18 mouse cellular contexts compared by ENCODE assay signal in genomic region chr15:81386327-81386726, GRCm38 (mm10). TPM values are rescaled to one million over a fixed set of nuclear protein-coding genes. Genes with fewer than 3 reads are reported as not detected.
DNase-seq lines count a peak whose midpoint lies in the region; ATAC-seq and TF ChIP-seq lines count a peak whose summit lies in the region.
"Had no signal": no experiment of that assay in that cellular context is flagged by ENCODE, and none has a peak within 500 bp of the region (broad histone marks: within the 10 kb centered on the region; RNA-seq: fewer than 3 reads in every experiment).

No protein-coding gene starts in this region.

- no peak for ATAC-seq in liver, postnatal 0 days
- no peak for ATAC-seq in liver, embryonic 11.5 days (replicated peaks; ENCODE audit: low FRiP score)
- 0 out of 2 replicates have a peak, but pooled peaks have one; percentile 49 for ATAC-seq in erythroid progenitor cell, adult 5-6 weeks (replicated peaks; ENCODE audit: low FRiP score, poor library complexity, severe bottlenecking)
- no peak for ATAC-seq in megakaryocyte-erythroid progenitor cell, adult 5-6 weeks (replicated peaks; ENCODE audit: low FRiP score, low TSS enrichment, poor library complexity, severe bottlenecking)

- WGBS in liver, postnatal 0 days (ENCODE audit: insufficient replicate concordance), result 82% methylated on average over 5 of the region's 5 CpGs
- 85% methylated on average over 5 of the region's 5 CpGs for WGBS in liver, embryonic 11.5 days

- peaks cover 62% of the 10 kb centered on the region for H3K36me3 ChIP-seq in liver, postnatal 0 days (replicated peaks; ENCODE audit: insufficient read depth, low read length)
- H3K36me3 ChIP-seq in liver, embryonic 11.5 days (ENCODE audit: control insufficient read depth, insufficient read depth, low read length), result peaks cover 41% of the 10 kb centered on the region
- peaks cover 5 to 60% of the 10 kb centered on the region in 2 experiments for H3K36me3 ChIP-seq in MEL (ENCODE audit: control insufficient read depth in 1 of 2, insufficient read depth in 2 of 2, low read length in 2 of 2)

- peak; percentile 36 for TF ChIP-seq CTCF in gastrocnemius, adult 2 months (IDR thresholded peaks at IDR 0.05)
- TF ChIP-seq CTCF in liver, postnatal 0 days (IDR thresholded peaks at IDR 0.05; ENCODE audit: low read depth), result peak; percentile 52
- TF ChIP-seq CTCF in MEL (IDR thresholded peaks at IDR 0.05 in 2 of 3, conservative IDR thresholded peaks at IDR 0.05 in 1 of 3; ENCODE audit: control insufficient read depth in 1 of 3, insufficient read depth in 1 of 3, low read depth in 2 of 3, low read length in 3 of 3, poor library complexity in 1 of 3, severe bottlenecking in 1 of 3), result peak; percentile 16 to 49 (median 40); a peak in 5 of 6 replicates

- no peak overlapping the region for H3K9ac ChIP-seq in liver, postnatal 0 days (replicated peaks)
- H3K9ac ChIP-seq in liver, embryonic 11.5 days (ENCODE audit: low read depth, low read length), result no peak overlapping the region
- H3K9ac ChIP-seq in MEL (ENCODE audit: control insufficient read depth, low read depth, low read length, poor library complexity, severe bottlenecking), result no peak overlapping the region
- H3K9ac ChIP-seq: hindbrain, embryonic 15.5 days; kidney, embryonic 15.5 days had no signal

- no peak for TF ChIP-seq POLR2A in MEL (IDR thresholded peaks at IDR 0.05; ENCODE audit: control insufficient read depth in 1 of 2, insufficient read depth in 1 of 2, low read depth in 1 of 2, low read length in 2 of 2, poor library complexity in 1 of 2)

- H3K4me3 ChIP-seq in gastrocnemius, adult 2 months, result no peak overlapping the region
- H3K4me3 ChIP-seq in liver, postnatal 0 days (ENCODE audit: low read depth, low read length), result no peak overlapping the region
- H3K4me3 ChIP-seq in liver, embryonic 11.5 days (ENCODE audit: low read depth, low read length), result no peak overlapping the region
- no peak overlapping the region for H3K4me3 ChIP-seq in MEL (ENCODE audit: control insufficient read depth in 1 of 2, insufficient read depth in 1 of 2, low read depth in 2 of 2, low read length in 2 of 2)
- H3K4me3 ChIP-seq: erythroblast, embryonic 14.5 days; hindbrain, embryonic 15.5 days; kidney, embryonic 15.5 days; myocyte had no signal

- no peak for TF ChIP-seq EP300 in liver, postnatal 0 days (IDR thresholded peaks at IDR 0.05; ENCODE audit: low read depth)
- TF ChIP-seq EP300 in MEL (IDR thresholded peaks at IDR 0.05; ENCODE audit: low read depth in 1 of 2, low read length in 2 of 2), result no peak

- H3K4me1 ChIP-seq in liver, postnatal 0 days (ENCODE audit: insufficient read depth), result no peaks in the 10 kb centered on the region
- H3K4me1 ChIP-seq in liver, embryonic 11.5 days (replicated peaks; ENCODE audit: control insufficient read depth, insufficient read depth, low read length), result no peaks in the 10 kb centered on the region
- H3K4me1 ChIP-seq in MEL (ENCODE audit: control insufficient read depth in 1 of 2, insufficient read depth in 2 of 2, low read length in 2 of 2), result no peaks in the 10 kb centered on the region; a peak in 1 of 4 replicates
- H3K4me1 ChIP-seq: hindbrain, embryonic 15.5 days; kidney, embryonic 15.5 days had no signal

- no peaks in the 10 kb centered on the region for H3K27me3 ChIP-seq in liver, postnatal 0 days (ENCODE audit: insufficient read depth, low read length)
- H3K27me3 ChIP-seq in liver, embryonic 11.5 days (replicated peaks; ENCODE audit: control insufficient read depth, insufficient read depth, low read length), result no peaks in the 10 kb centered on the region
- no peaks in the 10 kb centered on the region for H3K27me3 ChIP-seq in MEL (ENCODE audit: control insufficient read depth in 1 of 2, insufficient read depth in 2 of 2, low read length in 2 of 2)
- H3K27me3 ChIP-seq: hindbrain, embryonic 15.5 days; kidney, embryonic 15.5 days had no signal

- no peak; the same call in 1 of the 2 replicates for TF ChIP-seq RAD21 in MEL (IDR thresholded peaks at IDR 0.05; ENCODE audit: low read depth, low read length)

- DNase-seq in gastrocnemius, adult 2 months, result no peak
- no peak for DNase-seq in gastrocnemius, postnatal 25 days
- DNase-seq in liver, postnatal 0 days, result no peak
- DNase-seq in liver, embryonic 11.5 days (ENCODE audit: low spot score), result no peak
- DNase-seq in MEL (ENCODE audit: low read depth, low spot score), result peak; percentile 40
- no peak for DNase-seq in gastrocnemius, adult 18-20 months (ENCODE audit: low spot score)
- DNase-seq: adrenal gland, postnatal 10 days; cerebellum, adult 11-12 months; heart, adult 11 months; layer of hippocampus, adult 9-11 months had no signal

- H3K79me2 ChIP-seq in MEL (ENCODE audit: control insufficient read depth, insufficient read depth, low read length, poor library complexity), result peaks cover 5% of the 10 kb centered on the region; the same call in 1 of the 2 replicates

- H3K9me3 ChIP-seq in liver, postnatal 0 days (ENCODE audit: low read length), result no peaks in the 10 kb centered on the region
- H3K9me3 ChIP-seq in liver, embryonic 11.5 days (ENCODE audit: control insufficient read depth, low read length), result no peaks in the 10 kb centered on the region
- H3K9me3 ChIP-seq in MEL (replicated peaks; ENCODE audit: insufficient read depth, low read length), result no peaks in the 10 kb centered on the region
- H3K9me3 ChIP-seq: hindbrain, embryonic 15.5 days; kidney, embryonic 15.5 days had no signal

- no peak overlapping the region for H3K27ac ChIP-seq in gastrocnemius, adult 2 months
- H3K27ac ChIP-seq in liver, postnatal 0 days (ENCODE audit: low read depth), result no peak overlapping the region
- H3K27ac ChIP-seq in liver, embryonic 11.5 days (ENCODE audit: low read depth, low read length), result no peak overlapping the region
- H3K27ac ChIP-seq in MEL (ENCODE audit: control insufficient read depth, low read depth, low read length), result no peak overlapping the region
- H3K27ac ChIP-seq: hindbrain, embryonic 15.5 days; kidney, embryonic 15.5 days had no signal

- intact Hi-C loops in gastrocnemius, adult 2 months (cut with DNase I), result no loop called here

- no peak overlapping the region for H3K4me2 ChIP-seq in liver, postnatal 0 days (ENCODE audit: low read depth, low read length)
- H3K4me2 ChIP-seq in liver, embryonic 11.5 days, result no peak overlapping the region
- H3K4me2 ChIP-seq: hindbrain, embryonic 15.5 days; kidney, embryonic 15.5 days had no signal

RNA-seq across cellular contexts. Expression of gene St13, which starts 13.6 kb away (rescaled TPM):
- total RNA-seq in gastrocnemius, adult 2 months (2021), result 100 to 1,000 TPM in 1 of 2 experiments, 10 to 100 TPM in 1; 86.8 to 114 TPM
- 10 to 100 TPM; 84.6 to 87.8 TPM for total RNA-seq in gastrocnemius, postnatal 25 days (2021)
- polyA plus RNA-seq in liver, postnatal 0 days (2015; fragmentation: Nextera tagmentation; extraction: Ambion mirVana), result 59.8 and 62.6 TPM in 2 replicates
- polyA plus RNA-seq in liver, embryonic 11.5 days (2014; fragmentation: Nextera tagmentation; extraction: Ambion mirVana), result 159 and 166 TPM in 2 replicates
- 187 and 191 TPM in 2 replicates for total RNA-seq in MEL (2012; rRNA removed)
- polyA plus RNA-seq in MEL (2012; ENCODE audit: insufficient read depth in 1 of 2, insufficient read length in 2 of 2, low read depth in 1 of 2, low replicate concordance in 2 of 2, missing spikeins in 1 of 2), result 100 to 1,000 TPM in 1 of 2 experiments, not detected in 1; 423 TPM
- total RNA-seq in erythroid progenitor cell, adult 5-6 weeks (2015; ENCODE audit: low replicate concordance), result 22.7 and 30.6 TPM in 2 replicates
- 34.4 and 46.5 TPM in 2 replicates for total RNA-seq in erythroid progenitor cell, adult 5-6 weeks (2017; ENCODE audit: low replicate concordance)
- total RNA-seq in gastrocnemius, adult 18-20 months (2021), result 100 to 1,000 TPM in 1 of 2 experiments, 10 to 100 TPM in 1; 98.2 to 126 TPM
- 175 and 195 TPM in 2 replicates for total RNA-seq in megakaryocyte-erythroid progenitor cell, adult 5-6 weeks (2014; fragmentation: Nextera tagmentation)
- 481 and 514 TPM in 2 replicates for total RNA-seq in megakaryocyte-erythroid progenitor cell, adult 5-6 weeks (2017)

RNA-seq across cellular contexts. Expression of gene Xpnpep3, which starts 13.6 kb away (rescaled TPM):
- total RNA-seq in gastrocnemius, adult 2 months (2021), result 1 to 10 TPM; 4.8 to 7.4 TPM
- total RNA-seq in gastrocnemius, postnatal 25 days (2021), result 1 to 10 TPM; 6.5 to 6.7 TPM
- polyA plus RNA-seq in liver, postnatal 0 days (2015; fragmentation: Nextera tagmentation; extraction: Ambion mirVana), result 3.9 and 4.3 TPM in 2 replicates
- polyA plus RNA-seq in liver, embryonic 11.5 days (2014; fragmentation: Nextera tagmentation; extraction: Ambion mirVana), result 12.4 and 13.1 TPM in 2 replicates
- total RNA-seq in MEL (2012; rRNA removed), result 10.0 and 10.2 TPM in 2 replicates
- polyA plus RNA-seq in MEL (2012; ENCODE audit: insufficient read depth in 1 of 2, insufficient read length in 2 of 2, low read depth in 1 of 2, low replicate concordance in 2 of 2, missing spikeins in 1 of 2), result 10 to 100 TPM; 13.1 to 88.4 TPM
- 12.6 and 16.9 TPM in 2 replicates for total RNA-seq in erythroid progenitor cell, adult 5-6 weeks (2015; ENCODE audit: low replicate concordance)
- total RNA-seq in erythroid progenitor cell, adult 5-6 weeks (2017; ENCODE audit: low replicate concordance), result 8.6 and 20.8 TPM in 2 replicates
- total RNA-seq in gastrocnemius, adult 18-20 months (2021), result 1 to 10 TPM; 6.5 to 6.6 TPM
- 14.0 and 17.8 TPM in 2 replicates for total RNA-seq in megakaryocyte-erythroid progenitor cell, adult 5-6 weeks (2014; fragmentation: Nextera tagmentation)
- 24.9 and 26.2 TPM in 2 replicates for total RNA-seq in megakaryocyte-erythroid progenitor cell, adult 5-6 weeks (2017)

RNA-seq across cellular contexts. Expression of gene Dnajb7, which starts 21.8 kb away (rescaled TPM):
- total RNA-seq in gastrocnemius, adult 2 months (2021), result not detected
- total RNA-seq in gastrocnemius, postnatal 25 days (2021), result not detected
- 0.18 and 0.40 TPM in 2 replicates for polyA plus RNA-seq in liver, postnatal 0 days (2015; fragmentation: Nextera tagmentation; extraction: Ambion mirVana)
- 1.7 and 2.0 TPM in 2 replicates for polyA plus RNA-seq in liver, embryonic 11.5 days (2014; fragmentation: Nextera tagmentation; extraction: Ambion mirVana)
- not detected in 2 replicates for total RNA-seq in MEL (2012; rRNA removed)
- polyA plus RNA-seq in MEL (2012; ENCODE audit: insufficient read depth in 1 of 2, insufficient read length in 2 of 2, low read depth in 1 of 2, low replicate concordance in 2 of 2, missing spikeins in 1 of 2), result under 1 TPM in 1 of 2 experiments, not detected in 1; 0.17 TPM
- not detected in 2 replicates for total RNA-seq in erythroid progenitor cell, adult 5-6 weeks (2015; ENCODE audit: low replicate concordance)
- total RNA-seq in erythroid progenitor cell, adult 5-6 weeks (2017; ENCODE audit: low replicate concordance), result not detected in 2 replicates
- not detected for total RNA-seq in gastrocnemius, adult 18-20 months (2021)
- not detected in 2 replicates for total RNA-seq in megakaryocyte-erythroid progenitor cell, adult 5-6 weeks (2014; fragmentation: Nextera tagmentation)
- 0.34 TPM in 1 of 2 replicates, not detected in the other for total RNA-seq in megakaryocyte-erythroid progenitor cell, adult 5-6 weeks (2017)
- total RNA-seq: adrenal gland, postnatal 10 days; left cerebral cortex, postnatal 25 days; megakaryocyte progenitor cell, adult 5-6 weeks had no signal

RNA-seq across cellular contexts. Expression of gene Slc25a17, which starts 25.7 kb away (rescaled TPM):
- 10 to 100 TPM in 1 of 2 experiments, 1 to 10 TPM in 1; 8.7 to 10.8 TPM for total RNA-seq in gastrocnemius, adult 2 months (2021)
- total RNA-seq in gastrocnemius, postnatal 25 days (2021), result 10 to 100 TPM in 1 of 2 experiments, 1 to 10 TPM in 1; 9.3 to 12.5 TPM
- polyA plus RNA-seq in liver, postnatal 0 days (2015; fragmentation: Nextera tagmentation; extraction: Ambion mirVana), result 37.8 and 38.6 TPM in 2 replicates
- polyA plus RNA-seq in liver, embryonic 11.5 days (2014; fragmentation: Nextera tagmentation; extraction: Ambion mirVana), result 71.9 and 74.6 TPM in 2 replicates
- 39.8 and 40.6 TPM in 2 replicates for total RNA-seq in MEL (2012; rRNA removed)
- 10 to 100 TPM in 1 of 2 experiments, not detected in 1; 64.1 TPM for polyA plus RNA-seq in MEL (2012; ENCODE audit: insufficient read depth in 1 of 2, insufficient read length in 2 of 2, low read depth in 1 of 2, low replicate concordance in 2 of 2, missing spikeins in 1 of 2)
- 18.0 and 36.0 TPM in 2 replicates for total RNA-seq in erythroid progenitor cell, adult 5-6 weeks (2015; ENCODE audit: low replicate concordance)
- 17.8 and 35.9 TPM in 2 replicates for total RNA-seq in erythroid progenitor cell, adult 5-6 weeks (2017; ENCODE audit: low replicate concordance)
- 1 to 10 TPM; 6.7 TPM for total RNA-seq in gastrocnemius, adult 18-20 months (2021)
- total RNA-seq in megakaryocyte-erythroid progenitor cell, adult 5-6 weeks (2014; fragmentation: Nextera tagmentation), result 54.3 and 76.2 TPM in 2 replicates
- total RNA-seq in megakaryocyte-erythroid progenitor cell, adult 5-6 weeks (2017), result 89.4 and 90.9 TPM in 2 replicates
